Mouse (Mus musculus) G1E (cell line): ENCODE data around the gene Osr1. TPM values are rescaled to one million over a fixed set of nuclear protein-coding genes. Genes with fewer than 3 reads are reported as not detected.

Source experiments
- ATAC-seq: 2 replicates; pipeline ENCODE4 v1.8.0; 2016; ENCODE audit warnings: mild to moderate bottlenecking; ENCODE audit not compliant: insufficient number of reproducible peaks, poor library complexity, low FRiP score, severe bottlenecking; ENCODE audit errors: extremely low read depth
- DNase-seq: peaks from one replicate; pipeline ENCODE4 v3.0.0; 2012; ENCODE audit warnings: low spot score
- H3K27me3 ChIP-seq: 2 replicates; pipeline ENCODE4 v1.6.1; 2012; ENCODE audit warnings: mild to moderate bottlenecking, low read length, inconsistent platforms; ENCODE audit not compliant: insufficient read depth
- H3K36me3 ChIP-seq: replicated peaks from 2 replicates; pipeline ENCODE3; 2012; ENCODE audit warnings: mild to moderate bottlenecking, inconsistent platforms
- H3K4me1 ChIP-seq: 2 replicates; pipeline ENCODE4 v1.6.1; 2012; ENCODE audit warnings: low read depth, low read length, inconsistent platforms, mixed read lengths; ENCODE audit not compliant: insufficient read depth
- H3K4me3 ChIP-seq: 2 replicates; pipeline ENCODE4 v1.5.1; 2012; ENCODE audit warnings: low read depth, mild to moderate bottlenecking, inconsistent platforms, low read length, moderate library complexity, mixed read lengths
- H3K9me3 ChIP-seq: replicated peaks from 2 replicates; pipeline ENCODE4 v1.6.1; 2012; ENCODE audit warnings: inconsistent platforms
- CTCF ChIP-seq: IDR thresholded peaks from 2 replicates; pipeline ENCODE4 v1.5.1; 2012; ENCODE audit warnings: low read depth, low read length, inconsistent platforms, mixed read lengths
- GATA1 ChIP-seq: IDR thresholded peaks from 2 replicates; pipeline ENCODE4 v1.6.1; 2012; ENCODE audit warnings: borderline replicate concordance, low read length, inconsistent platforms, mixed read lengths
- GATA2 ChIP-seq: IDR thresholded peaks from 2 replicates; pipeline ENCODE4 v1.6.1; 2012; ENCODE audit warnings: low read depth, low read length, inconsistent platforms, borderline replicate concordance
- POLR2AphosphoS5 ChIP-seq: IDR thresholded peaks from 2 replicates; pipeline ENCODE4 v1.6.1; 2012; ENCODE audit warnings: low read depth, low read length, inconsistent platforms; ENCODE audit not compliant: insufficient replicate concordance
- TAL1 ChIP-seq: conservative IDR thresholded peaks from 2 replicates; pipeline ENCODE4 v1.6.1; 2012; ENCODE audit warnings: low read depth, low read length, inconsistent platforms, mixed read lengths
- polyA plus RNA-seq: library from polyadenylated mRNA; stranded (reverse); fragments of >175 nt; gene quantifications from 2 replicates; pipeline ENCODE4 v1.2.3, GENCODE M21; 2012
- total RNA-seq, 2 experiments: library from RNA; stranded (forward) in 1 of 2; stranded (reverse) in 1 of 2; fragments of 200-1000 nt in 1 of 2; fragments of >200 nt in 1 of 2; fragmentation: Nextera tagmentation in 1 of 2; gene quantifications; 2 replicates each; pipeline ENCODE4 v1.2.3; 2014 to 2017

Osr1 gene
- total and polyA plus RNA-seq, 3 experiments, result not detected

DNA sequence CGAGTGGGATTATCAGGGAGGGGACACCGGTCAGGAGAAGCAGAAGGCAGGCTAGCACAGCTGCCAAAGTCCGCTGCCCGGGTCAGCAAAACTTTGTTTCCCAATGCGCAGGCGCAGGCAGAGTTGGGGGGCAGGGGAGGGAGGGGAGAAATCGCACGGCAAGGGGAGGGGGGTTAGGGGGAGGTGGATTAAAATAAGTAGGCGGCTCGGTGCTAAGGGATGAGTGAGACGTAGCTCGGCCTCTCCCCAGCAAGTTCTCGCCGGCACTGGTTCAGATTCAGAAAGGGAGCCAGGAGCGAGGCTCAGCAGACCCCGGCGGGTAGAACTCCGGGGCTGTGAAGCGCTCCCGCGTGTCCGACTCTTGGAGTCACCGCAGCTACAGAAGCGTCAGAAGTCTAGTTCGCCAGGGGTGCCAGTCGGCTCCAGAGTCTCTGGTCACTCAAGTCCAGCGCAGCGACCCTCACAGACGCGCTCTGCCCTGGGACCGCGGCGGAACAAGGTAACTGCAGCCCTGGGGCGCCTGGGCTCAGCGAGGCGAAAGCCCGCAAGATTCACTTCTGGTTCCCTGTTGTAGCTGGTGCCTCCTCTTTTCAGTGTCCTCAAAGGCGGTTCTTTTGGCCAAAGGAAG lies 4.4 kb downstream of the Osr1 start:
- Histone ChIP-seq H3K36me3 (no peaks in the 10 kb centered on the region), H3K9me3 (peaks cover 8% of the 10 kb centered on the region), H3K4me3 (no peak overlapping the region), H3K27me3 (peaks cover 10% of the 10 kb centered on the region), H3K4me1 (0 out of 2 replicates have a peak, but pooled peaks cover 3% of the 10 kb centered on the region)
- DNase-seq (no peak), ATAC-seq (no peak)
- TF ChIP-seq POLR2AphosphoS5 (no peak), CTCF (no peak), TAL1 (no peak), GATA2 (no peak), GATA1 (no peak)

DNA sequence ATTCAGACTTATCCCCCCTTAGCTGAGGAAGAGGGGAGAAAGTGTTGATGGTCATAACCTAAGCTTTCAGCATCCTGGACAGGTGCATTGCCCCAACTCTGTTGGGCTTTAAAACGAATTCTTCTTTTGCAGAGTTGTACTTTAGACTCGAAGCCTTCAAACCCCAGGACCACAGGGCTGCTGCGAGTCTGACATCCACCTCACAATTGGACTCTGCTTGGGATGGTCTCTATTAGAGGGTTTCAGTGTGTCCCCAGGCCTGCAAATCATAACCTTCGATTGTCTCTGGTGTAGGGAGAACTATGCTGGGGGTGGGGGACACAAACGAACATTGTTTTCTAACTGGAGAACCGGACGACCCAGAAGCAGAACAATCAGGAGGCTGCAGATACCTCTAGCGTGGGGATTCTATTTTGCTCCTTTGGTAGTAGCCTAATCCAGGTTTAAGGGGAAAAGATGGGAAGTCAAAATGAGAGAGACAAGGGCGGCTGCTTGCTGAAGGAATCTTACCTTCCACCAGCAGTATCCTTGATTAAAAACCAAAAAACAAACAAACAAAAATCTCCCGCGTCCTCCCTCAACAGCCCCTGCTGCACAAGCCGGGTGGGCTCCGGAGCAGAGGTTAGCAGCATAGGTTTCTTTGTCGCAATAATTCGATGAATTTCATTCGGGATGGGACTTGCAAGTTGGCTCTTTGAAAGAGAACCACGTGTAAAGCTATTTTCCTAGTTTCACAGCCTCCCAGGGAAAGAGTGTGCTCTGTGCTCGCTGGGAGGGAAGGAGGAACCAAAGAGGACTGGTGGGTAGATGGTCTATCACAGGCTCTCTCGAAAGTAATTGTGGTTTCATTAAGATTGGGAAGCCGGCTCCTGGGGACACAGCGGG lies 5.5 kb downstream of the Osr1 start:
- DNase-seq (no peak), ATAC-seq (no peak)
- Histone ChIP-seq H3K36me3 (no peaks in the 10 kb centered on the region), H3K4me3 (no peak overlapping the region), H3K9me3 (peaks cover 11% of the 10 kb centered on the region), H3K4me1 (no peaks in the 10 kb centered on the region), H3K27me3 (peaks cover 16% of the 10 kb centered on the region)
- TF ChIP-seq POLR2AphosphoS5, result no peak
- no peak for TF ChIP-seq TAL1
- no peak for TF ChIP-seq GATA2
- no peak for TF ChIP-seq CTCF
- no peak for TF ChIP-seq GATA1

GRCm38 (mm10) chr12:9576043-9576538 lies 6.2 kb downstream of the Osr1 start:
- Histone ChIP-seq H3K4me1 (no peaks in the 10 kb centered on the region), H3K27me3 (peaks cover 15% of the 10 kb centered on the region), H3K9me3 (peaks cover 11% of the 10 kb centered on the region), H3K4me3 (no peak overlapping the region), H3K36me3 (no peaks in the 10 kb centered on the region)
- DNase-seq (no peak), ATAC-seq (no peak)
- TF ChIP-seq GATA1 (no peak), TAL1 (no peak), CTCF (no peak), GATA2 (no peak), POLR2AphosphoS5 (no peak)

GRCm38 (mm10) chr12:9577610-9578009 lies 7.7 kb downstream of the Osr1 start:
- ATAC-seq (no peak), DNase-seq (no peak)
- no peaks in the 10 kb centered on the region for H3K36me3 ChIP-seq
- H3K4me3 ChIP-seq, result no peak overlapping the region
- H3K9me3 ChIP-seq, result peaks cover 11% of the 10 kb centered on the region
- H3K4me1 ChIP-seq, result no peaks in the 10 kb centered on the region
- peaks cover 12% of the 10 kb centered on the region; the same call in 1 of the 2 replicates for H3K27me3 ChIP-seq
- no peak for TF ChIP-seq POLR2AphosphoS5
- TF ChIP-seq TAL1, result no peak
- no peak for TF ChIP-seq GATA1
- no peak for TF ChIP-seq GATA2
- TF ChIP-seq CTCF, result no peak

DNA sequence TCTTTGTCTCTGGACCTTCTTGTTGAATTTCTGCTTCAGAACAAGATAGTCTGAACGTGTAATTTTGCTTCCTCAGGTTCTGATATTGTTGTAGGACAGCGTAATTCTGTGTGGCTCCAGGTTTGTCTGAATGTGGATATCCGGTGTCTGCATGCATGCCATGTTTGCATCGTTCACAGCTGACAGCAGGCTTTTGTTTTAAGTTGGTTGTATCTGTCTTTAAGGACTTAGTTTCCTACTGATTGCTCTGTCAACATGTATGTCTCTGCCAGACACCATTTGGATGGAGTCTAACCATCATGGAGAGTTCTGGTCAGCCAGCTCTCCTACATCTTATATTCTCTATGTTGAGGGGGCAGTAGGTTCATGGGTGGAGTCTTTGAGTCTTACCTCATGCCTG lies 8.7 kb downstream of the Osr1 start:
- Histone ChIP-seq H3K4me3 (no peak overlapping the region), H3K9me3 (peaks cover 11% of the 10 kb centered on the region), H3K27me3 (peaks cover 12% of the 10 kb centered on the region; the same call in 1 of the 2 replicates), H3K36me3 (no peaks in the 10 kb centered on the region), H3K4me1 (no peaks in the 10 kb centered on the region)
- no peak for ATAC-seq
- DNase-seq, result no peak
- TF ChIP-seq GATA1, result no peak
- TF ChIP-seq CTCF, result no peak
- no peak for TF ChIP-seq POLR2AphosphoS5
- no peak for TF ChIP-seq GATA2
- no peak for TF ChIP-seq TAL1
